Mouse (Mus musculus) liver, embryonic 13.5 days (tissue): ENCODE measurements around the gene Olfr270. TPM values are rescaled to one million over a fixed set of nuclear protein-coding genes. Genes with fewer than 3 reads are reported as not detected.

ENCODE experiments used
- ATAC-seq: fragments of 200-750 bp; cut with Nextera tagmentation; 2 replicates; pipeline ENCODE4 v1.8.0; 2017; ENCODE audit warnings: low read depth, mild to moderate bottlenecking, moderate number of reproducible peaks, moderate library complexity
- DNase-seq: peaks from one replicate; pipeline ENCODE4 v3.0.0; 2022
- H3K27ac ChIP-seq: fragments of 300-500 bp; sonication (generic); 2 replicates; pipeline ENCODE4 v1.5.1; 2015; ENCODE audit warnings: moderate library complexity, mild to moderate bottlenecking, inconsistent platforms
- H3K27me3 ChIP-seq: fragments of 300-500 bp; sonication (generic); 2 replicates; pipeline ENCODE4 v1.6.1; 2015; ENCODE audit warnings: mild to moderate bottlenecking, inconsistent platforms
- H3K36me3 ChIP-seq: fragments of 300-500 bp; sonication (generic); 2 replicates; pipeline ENCODE4 v1.6.1; 2015; ENCODE audit warnings: mild to moderate bottlenecking, inconsistent platforms
- H3K4me1 ChIP-seq: fragments of 300-500 bp; sonication (generic); replicated peaks from 2 replicates; pipeline ENCODE4 v1.6.1; 2015; ENCODE audit warnings: inconsistent platforms
- H3K4me2 ChIP-seq: fragments of 300-500 bp; sonication (generic); 2 replicates; pipeline ENCODE4 v1.6.1; 2015; ENCODE audit warnings: inconsistent platforms, mild to moderate bottlenecking, moderate library complexity
- H3K4me3 ChIP-seq: fragments of 300-500 bp; sonication (generic); replicated peaks from 2 replicates; pipeline ENCODE4 v1.5.1; 2015; ENCODE audit warnings: mild to moderate bottlenecking, inconsistent platforms
- H3K9ac ChIP-seq: fragments of 300-500 bp; sonication (generic); 2 replicates; pipeline ENCODE4 v1.6.1; 2015; ENCODE audit warnings: mild to moderate bottlenecking, inconsistent platforms
- H3K9me3 ChIP-seq: fragments of 300-500 bp; sonication (generic); replicated peaks from 2 replicates; pipeline ENCODE4 v1.6.1; 2016; ENCODE audit warnings: inconsistent platforms
- WGBS: fragments of 180-500 bp; shearing (Covaris S2); methylation state at CpG from one replicate; pipeline ENCODE4 v1.1.7; 2015; ENCODE audit not compliant: insufficient replicate concordance; 5-methylcytosine and 5-hydroxymethylcytosine counted together
- polyA plus RNA-seq: library from polyadenylated mRNA; unstranded; fragments of >200 nt; fragmentation: Nextera tagmentation; extraction: Ambion mirVana; gene quantifications from 2 replicates; pipeline ENCODE4 v1.2.1, GENCODE M21; 2015

Olfr270 gene
- not detected in 2 replicates for polyA plus RNA-seq

GRCm38 (mm10) chr4:52964247-52964646 is at the start of gene Olfr270:
TSS of gene Olfr270 (plus strand) at chr4:52964547.
- DNase-seq (no peak), ATAC-seq (no peak)
- no peak within 1 kb of the TSS for H3K4me3 ChIP-seq
- no peaks in the 10 kb centered on the region for H3K9me3 ChIP-seq
- no peak within 1 kb of the TSS for H3K9ac ChIP-seq
- no peaks in the 10 kb centered on the region for H3K4me1 ChIP-seq
- no peak within 1 kb of the TSS for H3K4me2 ChIP-seq
- no peak within 1 kb of the TSS for H3K27ac ChIP-seq
- H3K36me3 ChIP-seq = no peaks in the 10 kb centered on the region
- H3K27me3 ChIP-seq = no peaks in the 10 kb centered on the region

- Histone ChIP-seq H3K4me2 (no peak overlapping the region), H3K9ac (no peak overlapping the region), H3K27me3 (no peaks in the 10 kb centered on the region), H3K4me3 (no peak overlapping the region), H3K4me1 (0 out of 2 replicates have a peak, but pooled peaks cover 3% of the 10 kb centered on the region), H3K27ac (no peak overlapping the region), H3K9me3 (no peaks in the 10 kb centered on the region), H3K36me3 (no peaks in the 10 kb centered on the region)
- DNase-seq (no peak), ATAC-seq (no peak)
- 45% methylated on average over 6 of the region's 6 CpGs for WGBS
Measured at GRCm38 (mm10) chr4:52916659-52917310, 47.6 kb upstream of the Olfr270 start.

GRCm38 (mm10) chr4:52917311-52917688 is 47.0 kb upstream of the Olfr270 start:
- H3K27me3 ChIP-seq = no peaks in the 10 kb centered on the region
- H3K36me3 ChIP-seq = no peaks in the 10 kb centered on the region
- H3K4me3 ChIP-seq = no peak overlapping the region
- 0 out of 2 replicates have a peak, but pooled peaks cover 3% of the 10 kb centered on the region for H3K4me1 ChIP-seq
- H3K4me2 ChIP-seq = no peak overlapping the region
- H3K9me3 ChIP-seq = no peaks in the 10 kb centered on the region
- DNase-seq (no peak), ATAC-seq (no peak)
- H3K27ac ChIP-seq = no peak overlapping the region
- 68% methylated on average over 2 of the region's 2 CpGs for WGBS
- H3K9ac ChIP-seq = no peak overlapping the region

GRCm38 (mm10) chr4:52919078-52919477 is 45.3 kb upstream of the Olfr270 start, which contains the start of gene Olfr272:
TSS of gene Olfr272 (minus strand) at chr4:52919178.
- Histone ChIP-seq H3K9ac (no peak within 1 kb of the TSS), H3K4me2 (no peak within 1 kb of the TSS), H3K27me3 (no peaks in the 10 kb centered on the region), H3K4me1 (0 out of 2 replicates have a peak, but pooled peaks cover 3% of the 10 kb centered on the region), H3K27ac (no peak within 1 kb of the TSS), H3K36me3 (no peaks in the 10 kb centered on the region), H3K9me3 (no peaks in the 10 kb centered on the region), H3K4me3 (no peak within 1 kb of the TSS)
- DNase-seq (no peak), ATAC-seq (no peak)
- WGBS = 70% methylated on average over 2 of the region's 2 CpGs

- ATAC-seq = no peak
Measured at GRCm38 (mm10) chr4:52930480-52930879, 33.9 kb upstream of the Olfr270 start.

GRCm38 (mm10) chr4:52946665-52947064 is 17.7 kb upstream of the Olfr270 start:
- no peak for ATAC-seq
- no peak overlapping the region for H3K27ac ChIP-seq
- no peaks in the 10 kb centered on the region for H3K4me1 ChIP-seq
- no peak for DNase-seq
- no peak overlapping the region for H3K4me3 ChIP-seq
- H3K9ac ChIP-seq = no peak overlapping the region
- no peaks in the 10 kb centered on the region for H3K27me3 ChIP-seq
- H3K36me3 ChIP-seq = no peaks in the 10 kb centered on the region
- H3K9me3 ChIP-seq = no peaks in the 10 kb centered on the region
- H3K4me2 ChIP-seq = no peak overlapping the region

More at GRCm38 (mm10) chr4:52930480-52930879, 33.9 kb upstream of the Olfr270 start:
- Histone ChIP-seq H3K27ac (no peak overlapping the region), H3K27me3 (no peaks in the 10 kb centered on the region), H3K4me2 (no peak overlapping the region), H3K4me1 (no peaks in the 10 kb centered on the region), H3K9ac (no peak overlapping the region), H3K36me3 (no peaks in the 10 kb centered on the region), H3K9me3 (no peaks in the 10 kb centered on the region), H3K4me3 (no peak overlapping the region)
- no peak for DNase-seq
- WGBS = 69% methylated on average over 4 of the region's 4 CpGs

- Histone ChIP-seq H3K4me3 (no peak overlapping the region), H3K9ac (no peak overlapping the region), H3K9me3 (no peaks in the 10 kb centered on the region), H3K4me2 (no peak overlapping the region), H3K27ac (no peak overlapping the region), H3K36me3 (no peaks in the 10 kb centered on the region), H3K4me1 (no peaks in the 10 kb centered on the region), H3K27me3 (no peaks in the 10 kb centered on the region)
- DNase-seq (no peak), ATAC-seq (no peak)
- 62% methylated on average over 2 of the region's 2 CpGs for WGBS
Measured at GRCm38 (mm10) chr4:52949005-52949404, 15.3 kb upstream of the Olfr270 start.

- Histone ChIP-seq H3K9me3 (no peaks in the 10 kb centered on the region), H3K4me3 (no peak overlapping the region), H3K4me1 (no peaks in the 10 kb centered on the region), H3K27ac (no peak overlapping the region), H3K27me3 (no peaks in the 10 kb centered on the region), H3K4me2 (no peak overlapping the region), H3K9ac (no peak overlapping the region), H3K36me3 (no peaks in the 10 kb centered on the region)
- ATAC-seq (no peak), DNase-seq (no peak)
- 43% methylated on average over 4 of the region's 4 CpGs for WGBS
Measured at GRCm38 (mm10) chr4:52958693-52959092, 5.7 kb upstream of the Olfr270 start.

GRCm38 (mm10) chr4:52985216-52985615 is 20.9 kb downstream of the Olfr270 start:
- Histone ChIP-seq H3K27me3 (no peaks in the 10 kb centered on the region), H3K9ac (no peak overlapping the region), H3K27ac (no peak overlapping the region), H3K4me2 (no peak overlapping the region), H3K4me1 (no peaks in the 10 kb centered on the region), H3K4me3 (no peak overlapping the region), H3K36me3 (no peaks in the 10 kb centered on the region), H3K9me3 (no peaks in the 10 kb centered on the region)
- WGBS = 46% methylated on average over 2 of the region's 2 CpGs
- ATAC-seq (no peak), DNase-seq (no peak)

- DNase-seq = no peak
- Histone ChIP-seq H3K9ac (no peak overlapping the region), H3K9me3 (no peaks in the 10 kb centered on the region), H3K4me1 (no peaks in the 10 kb centered on the region), H3K36me3 (no peaks in the 10 kb centered on the region), H3K4me3 (no peak overlapping the region), H3K27me3 (no peaks in the 10 kb centered on the region), H3K27ac (no peak overlapping the region), H3K4me2 (no peak overlapping the region)
- 56% methylated on average over 2 of the region's 2 CpGs for WGBS
- no peak for ATAC-seq
Measured at GRCm38 (mm10) chr4:52986266-52986665, 21.9 kb downstream of the Olfr270 start.

- 26% methylated on average over 12 of the region's 12 CpGs for WGBS
- Histone ChIP-seq H3K9me3 (no peaks in the 10 kb centered on the region), H3K27ac (no peak within 1 kb of the TSS), H3K4me2 (peak within 1 kb of the TSS; percentile 4; the same call in 1 of the 2 replicates), H3K9ac (no peak within 1 kb of the TSS), H3K4me1 (no peaks in the 10 kb centered on the region), H3K4me3 (no peak within 1 kb of the TSS), H3K36me3 (no peaks in the 10 kb centered on the region), H3K27me3 (no peaks in the 10 kb centered on the region)
- ATAC-seq (no peak), DNase-seq (no peak)
Measured at GRCm38 (mm10) chr4:52989248-52989647, 24.9 kb downstream of the Olfr270 start, which contains the start of gene Nipsnap3a. TSS of gene Nipsnap3a (plus strand) at chr4:52989272.

- no peaks in the 10 kb centered on the region for H3K27me3 ChIP-seq
- H3K27ac ChIP-seq = no peak overlapping the region
- H3K4me2 ChIP-seq = no peak overlapping the region
- H3K36me3 ChIP-seq = no peaks in the 10 kb centered on the region
- H3K9ac ChIP-seq = no peak overlapping the region
- H3K9me3 ChIP-seq = no peaks in the 10 kb centered on the region
- H3K4me1 ChIP-seq = no peaks in the 10 kb centered on the region
- WGBS = 76% methylated on average over 6 of the region's 6 CpGs
- no peak overlapping the region for H3K4me3 ChIP-seq
- DNase-seq (no peak), ATAC-seq (no peak)
Measured at GRCm38 (mm10) chr4:52999449-52999848, 35.1 kb downstream of the Olfr270 start.
